Mouse (Mus musculus) forebrain, embryonic 12.5 days (tissue): ENCODE measurements around the gene Bicral. TPM values are rescaled to one million over a fixed set of nuclear protein-coding genes. Genes with fewer than 3 reads are reported as not detected.

Source experiments
- ATAC-seq: fragments of 200-750 bp; cut with Nextera tagmentation; 2 replicates; pipeline ENCODE4 v1.8.0; 2017; ENCODE audit warnings: moderate TSS enrichment; ENCODE audit not compliant: low FRiP score
- H3K27ac ChIP-seq: fragments of 300-500 bp; sonication (generic); 2 replicates; pipeline ENCODE4 v1.5.1; 2016; ENCODE audit warnings: mild to moderate bottlenecking
- H3K27me3 ChIP-seq: fragments of 300-500 bp; sonication (generic); 2 replicates; pipeline ENCODE4 v1.6.1; 2016; ENCODE audit warnings: mild to moderate bottlenecking
- H3K36me3 ChIP-seq: fragments of 300-500 bp; sonication (generic); replicated peaks from 2 replicates; pipeline ENCODE4 v1.6.1; 2016; ENCODE audit warnings: mild to moderate bottlenecking
- H3K4me1 ChIP-seq: fragments of 300-500 bp; sonication (generic); 2 replicates; pipeline ENCODE4 v1.6.1; 2016
- H3K4me2 ChIP-seq: fragments of 300-500 bp; sonication (generic); 2 replicates; pipeline ENCODE4 v1.6.1; 2016; ENCODE audit warnings: mild to moderate bottlenecking, moderate library complexity
- H3K4me3 ChIP-seq: fragments of 300-500 bp; sonication (generic); replicated peaks from 2 replicates; pipeline ENCODE4 v1.5.1; 2016; ENCODE audit warnings: mild to moderate bottlenecking
- H3K9ac ChIP-seq: fragments of 300-500 bp; sonication (generic); 2 replicates; pipeline ENCODE4 v1.6.1; 2016; ENCODE audit warnings: mild to moderate bottlenecking
- H3K9me3 ChIP-seq: fragments of 300-500 bp; sonication (generic); 2 replicates; pipeline ENCODE4 v1.6.1; 2016
- WGBS: fragments of 180-500 bp; shearing (Covaris S2); methylation state at CpG from one replicate; pipeline ENCODE4 v1.1.7; 2016; 5-methylcytosine and 5-hydroxymethylcytosine counted together
- polyA plus RNA-seq: library from polyadenylated mRNA; unstranded; fragments of >200 nt; fragmentation: Nextera tagmentation; extraction: Ambion mirVana; gene quantifications from 2 replicates; pipeline ENCODE4 v1.2.1, GENCODE M21; 2016

The Bicral gene
- polyA plus RNA-seq, 1 experiment from 2014 or later, result 7.1 TPM

DNA sequence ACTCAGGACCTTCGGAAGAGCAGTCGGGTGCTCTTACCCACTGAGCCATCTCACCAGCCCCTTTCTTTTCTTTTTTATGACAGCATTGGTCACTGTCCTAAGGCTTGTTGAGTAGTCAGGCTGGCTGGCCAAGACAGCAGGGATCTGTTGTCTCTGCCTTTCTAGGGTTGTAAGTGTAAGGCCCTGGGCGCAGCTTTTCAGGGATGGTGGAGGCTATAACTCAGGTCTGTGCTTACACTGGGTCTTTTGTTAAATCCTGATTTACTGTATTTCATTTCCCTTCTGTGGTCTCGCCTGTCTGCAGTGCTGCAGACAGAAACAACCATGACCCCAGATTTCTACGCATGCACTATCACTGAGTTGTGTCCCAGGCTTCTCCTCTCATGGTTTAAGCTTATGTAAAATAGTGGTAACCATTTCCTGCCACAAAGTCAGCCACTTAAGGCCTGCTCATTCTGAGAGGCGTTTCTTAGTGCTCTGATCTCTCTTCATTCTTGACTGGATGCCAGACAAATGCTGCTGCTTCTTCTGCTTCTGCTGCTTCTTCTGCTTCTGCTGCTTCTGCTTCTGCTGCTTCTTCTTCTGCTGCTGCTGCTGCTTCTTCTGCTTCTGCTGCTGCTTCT lies 23.1 kb downstream of the Bicral start:
- Histone ChIP-seq H3K27me3 (no peaks in the 10 kb centered on the region), H3K4me2 (no peak overlapping the region), H3K9me3 (no peaks in the 10 kb centered on the region), H3K4me1 (0 out of 2 replicates have a peak, but pooled peaks cover 3% of the 10 kb centered on the region), H3K4me3 (no peak overlapping the region), H3K9ac (no peak overlapping the region), H3K36me3 (0 out of 2 replicates have a peak, but pooled peaks cover 3% of the 10 kb centered on the region), H3K27ac (no peak overlapping the region)
- no peak for ATAC-seq
- 90% methylated on average over 6 of the region's 6 CpGs for WGBS

DNA sequence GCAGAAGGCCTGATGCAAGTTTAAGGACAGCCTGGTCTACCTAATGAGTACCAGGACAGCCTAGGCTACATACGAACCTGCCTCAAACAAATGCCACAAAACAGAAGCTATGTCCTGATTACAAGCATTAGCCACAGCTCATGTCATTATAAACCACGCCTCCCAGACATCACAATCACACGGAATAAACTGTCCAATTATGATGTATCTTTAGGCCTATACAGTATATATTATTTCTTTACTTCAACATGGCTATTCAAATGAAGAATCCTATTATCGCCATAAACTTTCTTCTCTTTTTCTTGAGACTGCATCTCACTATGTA lies 25.3 kb downstream of the Bicral start:
- Histone ChIP-seq H3K27ac (no peak overlapping the region), H3K27me3 (no peaks in the 10 kb centered on the region), H3K36me3 (peaks cover 14% of the 10 kb centered on the region), H3K4me3 (no peak overlapping the region), H3K4me1 (0 out of 2 replicates have a peak, but pooled peaks cover 3% of the 10 kb centered on the region), H3K4me2 (no peak overlapping the region), H3K9ac (no peak overlapping the region), H3K9me3 (no peaks in the 10 kb centered on the region)
- 89% methylated on average over 4 of the region's 4 CpGs for WGBS
- ATAC-seq, result no peak

DNA sequence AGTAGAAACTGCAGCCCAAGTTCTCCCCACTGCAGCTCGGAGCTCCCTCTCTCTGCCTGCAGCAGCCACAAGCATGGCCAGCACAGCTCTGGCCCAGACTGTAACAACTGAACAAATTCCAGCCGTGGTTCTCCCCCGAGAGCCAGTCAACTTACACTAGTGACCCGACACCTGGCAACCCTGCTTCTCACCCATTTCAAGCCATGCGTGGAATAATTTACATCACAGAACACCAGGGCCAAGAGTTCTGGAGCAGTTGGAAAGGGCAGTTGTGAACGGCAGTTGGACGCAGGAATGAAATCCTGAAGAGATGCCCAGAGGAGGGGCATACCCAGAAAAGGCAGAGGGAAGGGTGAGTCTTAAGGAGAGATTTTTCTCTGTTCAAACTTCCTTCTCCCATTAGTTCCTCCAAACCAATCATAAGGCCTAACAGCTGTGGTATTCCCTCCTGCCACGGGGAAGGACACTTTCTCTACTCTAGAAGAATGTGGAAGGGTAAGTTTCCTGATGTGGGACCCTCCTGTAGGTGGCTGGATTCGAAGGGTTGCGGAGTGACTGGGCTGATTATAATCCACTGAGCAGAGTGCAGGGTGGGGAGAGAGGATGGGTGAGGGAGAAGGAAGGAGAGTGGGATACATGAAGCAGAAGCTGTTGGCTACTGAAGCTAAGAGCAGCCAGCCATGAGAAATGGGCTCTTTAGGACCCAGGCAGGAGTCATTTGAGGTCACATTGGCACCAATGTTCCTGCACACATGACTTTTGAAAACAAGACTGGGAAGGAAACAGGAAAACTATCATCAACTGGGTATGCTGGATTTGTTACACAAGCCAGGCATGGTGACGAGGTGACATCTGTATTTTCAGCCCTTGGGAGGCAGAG lies 25.9 kb downstream of the Bicral start:
- H3K27ac ChIP-seq, result no peak overlapping the region
- H3K4me2 ChIP-seq, result no peak overlapping the region
- H3K27me3 ChIP-seq, result no peaks in the 10 kb centered on the region

DNA sequence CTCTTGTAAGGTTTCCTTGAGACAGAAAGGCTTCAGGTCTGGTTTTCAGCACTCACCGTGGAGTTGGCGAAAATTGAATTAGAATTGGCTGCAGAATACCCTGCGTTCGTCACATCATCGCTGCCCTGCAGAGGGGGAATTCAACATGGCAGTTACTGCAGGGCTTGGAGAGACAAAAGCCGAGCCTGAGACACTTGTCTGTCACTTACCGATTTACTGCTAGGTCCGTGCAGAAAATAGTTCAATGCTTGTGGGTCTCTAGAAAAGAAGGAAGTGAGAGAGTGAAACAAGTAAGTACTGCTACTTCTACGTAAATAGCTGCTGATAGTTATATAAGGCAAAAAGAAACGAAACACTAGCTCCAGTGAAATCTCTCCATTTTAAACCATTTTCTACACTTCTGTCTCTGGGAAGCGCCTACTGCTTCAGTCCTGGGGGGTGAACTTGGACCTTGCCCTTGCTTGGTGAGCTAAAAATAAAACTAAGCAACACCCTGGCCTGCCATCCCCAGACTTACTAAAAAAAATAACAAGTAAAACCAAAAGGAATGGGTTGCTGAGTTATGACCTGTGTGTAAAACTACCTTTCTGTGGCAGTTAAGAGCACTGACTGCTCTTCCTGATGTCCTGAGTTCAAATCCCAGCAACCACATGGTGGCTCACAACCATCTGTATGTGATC lies 28.3 kb downstream of the Bicral start:
- H3K9ac ChIP-seq, result no peak overlapping the region
- no peaks in the 10 kb centered on the region for H3K27me3 ChIP-seq
- ATAC-seq, result no peak
- no peak overlapping the region for H3K4me3 ChIP-seq
- WGBS, result 90% methylated on average over 11 of the region's 11 CpGs
- 0 out of 2 replicates have a peak, but pooled peaks cover 3% of the 10 kb centered on the region for H3K4me1 ChIP-seq
- H3K4me2 ChIP-seq, result no peak overlapping the region
- no peak overlapping the region for H3K27ac ChIP-seq
- peaks cover 31% of the 10 kb centered on the region for H3K36me3 ChIP-seq
- H3K9me3 ChIP-seq, result no peaks in the 10 kb centered on the region

More for the DNA sequence above, 25.9 kb downstream of the Bicral start:
- ATAC-seq, result no peak
- Histone ChIP-seq H3K4me3 (no peak overlapping the region), H3K9ac (no peak overlapping the region), H3K36me3 (peaks cover 19% of the 10 kb centered on the region), H3K4me1 (0 out of 2 replicates have a peak, but pooled peaks cover 3% of the 10 kb centered on the region), H3K9me3 (no peaks in the 10 kb centered on the region)
- 79% methylated on average over 11 of the region's 11 CpGs for WGBS

DNA sequence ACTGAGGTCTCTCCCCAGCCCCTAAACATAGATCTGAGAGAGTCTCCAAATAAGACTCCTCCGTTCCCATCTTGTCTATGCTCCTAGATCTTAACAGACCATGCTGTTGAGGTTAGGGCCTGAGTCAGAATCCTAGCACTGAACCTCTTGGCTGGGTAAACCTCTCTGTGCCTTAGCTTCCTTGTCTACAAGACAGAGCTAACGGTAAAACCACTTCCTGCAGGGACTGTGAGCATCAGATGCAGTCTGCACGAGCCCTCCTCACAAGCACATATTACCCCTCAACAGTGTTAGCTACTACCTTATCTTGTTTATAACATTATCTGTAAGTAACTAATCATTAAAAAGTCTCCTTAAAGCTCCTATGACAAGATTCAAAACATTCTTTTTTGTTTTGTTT lies 29.3 kb downstream of the Bicral start:
- Histone ChIP-seq H3K4me2 (no peak overlapping the region), H3K27me3 (no peaks in the 10 kb centered on the region), H3K9ac (no peak overlapping the region), H3K9me3 (no peaks in the 10 kb centered on the region), H3K27ac (no peak overlapping the region), H3K4me3 (no peak overlapping the region), H3K36me3 (peaks cover 42% of the 10 kb centered on the region), H3K4me1 (0 out of 2 replicates have a peak, but pooled peaks cover 3% of the 10 kb centered on the region)
- WGBS, result 92% methylated on average over 3 of the region's 3 CpGs
- ATAC-seq, result no peak

DNA sequence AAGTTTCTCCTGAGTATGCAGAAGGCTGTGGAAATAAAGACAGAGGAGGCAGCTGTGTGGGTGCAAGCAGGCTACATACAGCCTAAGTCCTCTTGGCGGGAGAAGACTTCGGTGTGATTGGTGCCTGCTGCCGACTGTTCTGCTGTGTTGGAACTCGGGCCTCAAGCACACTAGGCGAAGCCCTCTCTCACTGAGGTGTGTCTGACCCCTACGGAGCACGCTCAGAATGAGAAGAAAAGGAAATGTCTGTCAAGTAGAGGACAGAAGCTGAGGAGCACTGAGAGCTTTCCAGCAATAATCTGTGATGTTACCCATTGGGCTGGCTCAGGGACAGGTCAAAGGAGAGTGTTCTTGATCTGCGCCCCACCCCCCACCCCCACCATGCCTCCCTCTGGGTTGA lies 35.2 kb downstream of the Bicral start:
- Histone ChIP-seq H3K4me1 (no peaks in the 10 kb centered on the region), H3K36me3 (peaks cover 64% of the 10 kb centered on the region)

DNA sequence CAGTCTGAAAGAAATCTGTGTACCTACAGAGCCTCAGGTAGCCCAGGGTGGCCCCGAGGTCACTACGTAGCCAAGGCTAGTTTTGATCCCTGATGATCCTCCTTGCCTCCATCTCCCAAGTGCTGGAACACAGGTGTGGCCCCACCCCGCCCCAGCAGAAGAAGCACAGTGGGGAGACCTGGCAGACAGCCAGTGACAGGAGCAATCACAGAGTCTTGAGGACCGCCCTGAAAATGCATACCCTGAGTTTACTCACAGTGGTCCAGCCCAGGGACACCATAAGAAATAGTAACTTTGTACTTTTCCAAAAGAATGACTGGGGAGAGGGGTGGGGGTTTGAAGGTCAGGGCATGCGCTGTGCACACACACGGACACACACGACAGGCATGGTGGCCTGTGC lies 37.7 kb downstream of the Bicral start:
- WGBS, result 97% methylated on average over 7 of the region's 7 CpGs
- H3K36me3 ChIP-seq, result peaks cover 65% of the 10 kb centered on the region
- H3K4me1 ChIP-seq, result peaks cover 8% of the 10 kb centered on the region; the same call in 1 of the 2 replicates

More for the DNA sequence above, 35.2 kb downstream of the Bicral start:
- Histone ChIP-seq H3K9ac (no peak overlapping the region), H3K27ac (no peak overlapping the region), H3K27me3 (no peaks in the 10 kb centered on the region), H3K4me3 (no peak overlapping the region), H3K4me2 (no peak overlapping the region), H3K9me3 (no peaks in the 10 kb centered on the region)
- ATAC-seq, result no peak
- WGBS, result 92% methylated on average over 8 of the region's 8 CpGs

DNA sequence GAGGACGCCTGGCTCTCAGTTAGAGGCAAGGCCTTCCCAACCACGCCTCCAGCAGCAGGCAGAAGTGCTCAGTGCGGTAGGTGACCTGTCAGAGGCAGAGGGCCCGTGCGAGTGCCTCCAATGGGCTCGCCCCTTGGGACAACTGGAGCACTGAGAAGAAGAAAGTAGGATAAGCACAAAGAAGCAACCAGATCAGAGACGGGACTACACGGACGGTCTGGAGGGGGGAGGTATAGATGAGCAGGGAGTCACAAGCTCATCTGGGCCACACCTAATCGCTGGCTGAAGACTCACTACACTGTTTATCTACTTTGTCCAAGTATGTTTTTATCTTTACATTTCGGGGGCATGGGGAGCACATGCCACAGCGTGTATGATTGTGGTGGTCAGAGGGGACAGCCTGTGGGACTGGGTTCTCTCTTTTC lies 40.5 kb downstream of the Bicral start:
- Histone ChIP-seq H3K27ac (no peak overlapping the region), H3K27me3 (no peaks in the 10 kb centered on the region), H3K9me3 (no peaks in the 10 kb centered on the region), H3K36me3 (peaks cover 44% of the 10 kb centered on the region), H3K4me1 (peaks cover 8% of the 10 kb centered on the region; the same call in 1 of the 2 replicates), H3K9ac (no peak overlapping the region), H3K4me2 (no peak overlapping the region), H3K4me3 (no peak overlapping the region)
- 90% methylated on average over 12 of the region's 12 CpGs for WGBS
- no peak for ATAC-seq

More for the DNA sequence above, 37.7 kb downstream of the Bicral start:
- no peak for ATAC-seq
- Histone ChIP-seq H3K27ac (no peak overlapping the region), H3K9me3 (no peaks in the 10 kb centered on the region), H3K9ac (no peak overlapping the region), H3K4me3 (no peak overlapping the region), H3K27me3 (no peaks in the 10 kb centered on the region), H3K4me2 (no peak overlapping the region)

DNA sequence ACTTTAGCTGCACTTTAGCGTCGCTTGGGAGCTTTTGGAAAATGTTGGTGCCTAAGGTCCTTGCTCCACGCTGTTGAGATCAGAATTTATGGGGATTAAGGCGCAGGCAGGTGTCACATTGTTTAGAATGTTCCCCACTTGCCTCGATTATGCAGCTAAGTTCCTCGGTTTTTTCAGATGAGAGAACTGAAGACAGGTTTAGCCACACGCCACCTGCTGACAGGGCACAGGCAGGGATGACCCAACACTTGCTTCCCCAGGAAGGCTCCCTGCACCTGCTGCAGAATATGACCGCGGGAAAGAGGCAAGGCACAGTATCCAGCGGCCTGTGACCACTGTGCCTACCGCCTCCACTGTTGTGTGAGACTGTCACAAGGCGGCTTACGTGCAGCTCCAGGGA lies 42.0 kb downstream of the Bicral start:
- Histone ChIP-seq H3K4me2 (no peak overlapping the region), H3K27me3 (no peaks in the 10 kb centered on the region), H3K9me3 (no peaks in the 10 kb centered on the region), H3K27ac (no peak overlapping the region), H3K4me1 (peaks cover 8% of the 10 kb centered on the region; the same call in 1 of the 2 replicates), H3K9ac (no peak overlapping the region), H3K36me3 (peaks cover 46% of the 10 kb centered on the region), H3K4me3 (no peak overlapping the region)
- 70% methylated on average over 13 of the region's 13 CpGs for WGBS
- no peak for ATAC-seq

DNA sequence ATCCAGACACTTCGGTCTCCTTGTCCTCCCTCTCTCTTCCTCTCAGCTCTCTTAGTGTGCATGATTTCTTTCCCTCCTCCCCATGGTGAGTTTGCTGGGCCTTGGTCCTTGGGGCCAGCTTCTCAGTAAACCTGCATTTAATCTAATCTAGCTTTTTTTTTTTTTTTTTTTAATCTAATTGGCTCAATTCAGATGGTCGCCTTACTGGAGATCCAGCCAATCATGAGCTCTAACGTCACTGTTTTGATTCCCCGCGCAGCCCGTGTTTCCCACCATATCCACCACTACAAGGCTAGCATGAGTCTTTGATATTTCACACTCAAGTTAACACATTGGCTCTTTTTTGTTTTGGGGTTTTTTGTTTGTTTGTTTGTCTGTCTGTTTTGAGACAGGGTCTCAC lies 43.8 kb downstream of the Bicral start:
- H3K9me3 ChIP-seq, result no peaks in the 10 kb centered on the region
- no peak for ATAC-seq
- H3K36me3 ChIP-seq, result peaks cover 53% of the 10 kb centered on the region
- H3K4me2 ChIP-seq, result no peak overlapping the region
- no peak overlapping the region for H3K9ac ChIP-seq
- no peak overlapping the region for H3K27ac ChIP-seq
- 93% methylated on average over 6 of the region's 6 CpGs for WGBS
- H3K27me3 ChIP-seq, result no peaks in the 10 kb centered on the region
- no peak overlapping the region for H3K4me3 ChIP-seq
- H3K4me1 ChIP-seq, result peaks cover 8% of the 10 kb centered on the region; the same call in 1 of the 2 replicates

DNA sequence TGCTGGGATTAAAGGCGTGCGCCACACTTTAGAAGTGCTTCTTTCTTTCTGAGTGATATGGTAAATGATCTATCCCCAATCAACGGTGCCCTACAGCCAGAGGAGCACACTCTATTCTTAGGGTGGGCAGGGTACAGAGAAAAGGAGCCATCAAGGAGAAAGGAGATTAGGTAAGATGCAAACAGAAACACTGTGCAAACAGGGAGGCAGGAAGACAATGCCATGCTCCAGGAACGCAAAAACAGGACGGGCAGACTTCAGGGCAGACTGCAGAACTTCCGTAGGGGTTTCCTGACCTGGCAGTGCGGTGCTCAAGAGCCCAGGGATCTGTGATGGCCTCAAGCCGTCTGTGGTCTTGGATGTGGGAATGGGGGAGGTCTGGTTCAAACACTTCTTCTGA lies 44.6 kb downstream of the Bicral start:
- Histone ChIP-seq H3K4me1 (peaks cover 8% of the 10 kb centered on the region; the same call in 1 of the 2 replicates), H3K4me3 (no peak overlapping the region), H3K9me3 (no peaks in the 10 kb centered on the region), H3K9ac (no peak overlapping the region), H3K27me3 (no peaks in the 10 kb centered on the region), H3K27ac (no peak overlapping the region), H3K4me2 (no peak overlapping the region), H3K36me3 (peaks cover 46% of the 10 kb centered on the region)
- WGBS, result 92% methylated on average over 8 of the region's 8 CpGs
- ATAC-seq, result no peak

DNA sequence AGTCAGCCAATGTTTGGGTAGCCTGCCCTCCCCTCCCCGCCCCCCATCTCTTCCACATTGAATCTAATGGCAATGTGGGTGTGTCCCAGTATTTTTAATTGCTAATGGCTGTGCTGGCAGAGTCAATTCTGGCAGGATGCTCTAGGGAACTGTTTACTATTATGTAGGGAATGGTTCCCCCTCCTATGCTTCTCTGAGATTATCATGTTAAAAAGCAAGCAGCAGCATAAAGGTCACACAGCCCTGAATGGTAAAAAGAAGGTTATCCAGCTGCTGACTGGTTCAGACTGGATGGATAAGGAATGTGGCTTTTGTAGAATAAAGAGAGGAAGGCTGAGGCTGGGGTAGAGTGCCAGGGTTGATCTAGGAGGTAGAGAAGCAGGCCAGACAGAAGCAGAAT lies 45.8 kb downstream of the Bicral start:
- WGBS, result 100% methylated on average over 1 of the region's 1 CpGs

More for the DNA sequence above, 45.8 kb downstream of the Bicral start:
- peaks cover 49% of the 10 kb centered on the region for H3K36me3 ChIP-seq
- no peak overlapping the region for H3K4me2 ChIP-seq
- no peak overlapping the region for H3K4me3 ChIP-seq
- no peak overlapping the region for H3K27ac ChIP-seq
- no peaks in the 10 kb centered on the region for H3K9me3 ChIP-seq
- no peaks in the 10 kb centered on the region for H3K27me3 ChIP-seq
- H3K9ac ChIP-seq, result no peak overlapping the region
- H3K4me1 ChIP-seq, result peaks cover 8% of the 10 kb centered on the region; the same call in 1 of the 2 replicates
- no peak for ATAC-seq
